Mouse (Mus musculus) layer of hippocampus, adult 11-12 months (tissue): ENCODE measurements around the gene Sema3f.

Experiments used
- DNase-seq: peaks from one replicate; pipeline ENCODE4 v3.0.0; 2022; ENCODE audit warnings: low spot score

The Sema3f gene

GRCm38 (mm10) chr9:107715632-107716031 is 5.4 kb upstream of the Sema3f start:
- DNase-seq: no peak

- no peak for DNase-seq
Measured at GRCm38 (mm10) chr9:107714221-107714952, 4.1 kb upstream of the Sema3f start.

GRCm38 (mm10) chr9:107709096-107709696 is 1.1 kb downstream of the Sema3f start:
- DNase-seq: no peak

- DNase-seq: no peak
Measured at GRCm38 (mm10) chr9:107708439-107709095, 1.7 kb downstream of the Sema3f start.

GRCm38 (mm10) chr9:107707701-107708438 is 2.4 kb downstream of the Sema3f start:
- DNase-seq: no peak

GRCm38 (mm10) chr9:107706781-107707211 is 3.5 kb downstream of the Sema3f start:
- no peak for DNase-seq

- no peak for DNase-seq
Measured at GRCm38 (mm10) chr9:107703337-107704122, 6.7 kb downstream of the Sema3f start.

- no peak for DNase-seq
Measured at GRCm38 (mm10) chr9:107702606-107703185, 7.6 kb downstream of the Sema3f start.

- DNase-seq: peak; percentile 70
Measured at GRCm38 (mm10) chr9:107701594-107701993, 8.7 kb downstream of the Sema3f start.

GRCm38 (mm10) chr9:107700114-107700571 is 10.1 kb downstream of the Sema3f start:
- peak; percentile 50 for DNase-seq

- DNase-seq: no peak
Measured at GRCm38 (mm10) chr9:107699376-107699980, 10.8 kb downstream of the Sema3f start.

GRCm38 (mm10) chr9:107698611-107699190 is 11.6 kb downstream of the Sema3f start:
- DNase-seq: no peak

- DNase-seq: no peak
Measured at GRCm38 (mm10) chr9:107697811-107698521, 12.3 kb downstream of the Sema3f start.

- no peak for DNase-seq
Measured at GRCm38 (mm10) chr9:107696845-107697610, 13.2 kb downstream of the Sema3f start.

GRCm38 (mm10) chr9:107696106-107696479 is 14.2 kb downstream of the Sema3f start:
- DNase-seq: no peak

GRCm38 (mm10) chr9:107695441-107696105 is 14.7 kb downstream of the Sema3f start:
- DNase-seq: no peak

GRCm38 (mm10) chr9:107694627-107695026 is 15.6 kb downstream of the Sema3f start:
- no peak for DNase-seq

- no peak for DNase-seq
Measured at GRCm38 (mm10) chr9:107693433-107693987, 16.8 kb downstream of the Sema3f start.
